Mouse (Mus musculus) stomach, postnatal 0 days (tissue): Measurements from ENCODE around the gene Tex14.

Source experiments
- CTCF ChIP-seq: IDR thresholded peaks from 2 replicates; pipeline ENCODE4 v1.5.1; 2016; ENCODE audit warnings: antibody characterized with exemption, low read depth, mild to moderate bottlenecking, moderate library complexity
- EP300 ChIP-seq: optimal IDR thresholded peaks from 2 replicates; pipeline ENCODE3; 2016; ENCODE audit warnings: antibody characterized with exemption

DNA sequence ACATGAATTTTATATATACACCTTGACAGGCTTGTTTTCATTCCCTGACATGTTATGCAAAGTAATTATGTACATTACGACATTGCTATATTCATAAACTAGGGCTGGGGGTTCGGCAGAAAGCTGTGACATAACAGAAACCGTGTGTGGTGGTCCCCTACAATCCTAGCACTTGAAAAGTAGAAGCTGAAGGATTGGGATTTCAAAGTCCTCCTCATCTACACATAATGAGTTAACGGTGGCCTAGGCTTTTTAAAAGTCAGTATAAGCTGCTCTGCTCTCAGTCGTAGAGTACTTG is 58.3 kb downstream of the Tex14 start:
- TF ChIP-seq EP300 (no peak), CTCF (no peak)
